Mouse (Mus musculus): ENCODE data around the gene Mocs2. TPM values are rescaled to one million over a fixed set of nuclear protein-coding genes. Genes with fewer than 3 reads are reported as not detected.

Gene Mocs2
- polyA plus RNA-seq, 1 experiment from 2014 or later = 110 TPM

- Histone ChIP-seq H3K27me3 (no peaks in the 10 kb centered on the region), H3K9me3 (no peaks in the 10 kb centered on the region), H3K36me3 (no peaks in the 10 kb centered on the region), H3K27ac (replicated peaks) (no peak overlapping the region), H3K4me1 (peaks cover 9% of the 10 kb centered on the region; the same call in 1 of the 2 replicates), H3K4me3 (no peak overlapping the region), H3K9ac (replicated peaks) (no peak overlapping the region), H3K4me2 (replicated peaks) (peak overlapping the region; percentile 14)
- ATAC-seq (replicated peaks) = peak; percentile 74
- 22% methylated on average over 15 of the region's 15 CpGs for WGBS
These were observed 37.7 kb downstream of the Mocs2 start for GRCm38 (mm10) chr13:114855573-114856268.

DNA sequence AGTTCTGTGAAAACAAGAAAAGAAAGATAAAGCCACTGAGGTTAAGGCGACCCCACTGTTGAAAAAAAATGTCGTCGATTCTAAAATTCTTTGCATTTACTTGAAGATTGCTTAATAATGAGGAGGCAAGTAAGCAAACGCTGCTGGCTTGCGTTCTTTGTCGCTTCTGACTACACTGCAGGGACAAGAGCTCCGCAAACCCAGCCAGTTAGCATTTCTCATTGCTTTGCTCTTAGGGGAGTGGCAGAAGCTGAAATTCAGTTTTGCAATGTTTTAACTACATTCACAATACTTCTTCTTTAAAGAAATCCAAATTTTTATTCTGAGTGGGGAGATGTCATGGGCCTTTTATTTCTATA is 38.2 kb downstream of the Mocs2 start:
- H3K9me3 ChIP-seq = no peaks in the 10 kb centered on the region
- no peak overlapping the region for H3K4me3 ChIP-seq
- H3K9ac ChIP-seq (replicated peaks) = no peak overlapping the region
- H3K27ac ChIP-seq (replicated peaks) = no peak overlapping the region
- 26% methylated on average over 7 of the region's 7 CpGs for WGBS
- no peaks in the 10 kb centered on the region for H3K36me3 ChIP-seq
- H3K4me1 ChIP-seq = peaks cover 9% of the 10 kb centered on the region; the same call in 1 of the 2 replicates
- ATAC-seq (replicated peaks) = no peak
- H3K27me3 ChIP-seq = no peaks in the 10 kb centered on the region
- no peak overlapping the region; the same call in 1 of the 2 replicates for H3K4me2 ChIP-seq (replicated peaks)

GRCm38 (mm10) chr13:114857525-114857924 is 39.5 kb downstream of the Mocs2 start:
- no peaks in the 10 kb centered on the region for H3K36me3 ChIP-seq
- no peak overlapping the region for H3K4me2 ChIP-seq (replicated peaks)
- ATAC-seq (replicated peaks) = no peak
- no peak overlapping the region for H3K4me3 ChIP-seq
- no peak overlapping the region for H3K27ac ChIP-seq (replicated peaks)
- no peaks in the 10 kb centered on the region for H3K27me3 ChIP-seq
- WGBS = 90% methylated on average over 4 of the region's 4 CpGs
- H3K4me1 ChIP-seq = peaks cover 9% of the 10 kb centered on the region; the same call in 1 of the 2 replicates
- H3K9ac ChIP-seq (replicated peaks) = no peak overlapping the region
- H3K9me3 ChIP-seq = no peaks in the 10 kb centered on the region

DNA sequence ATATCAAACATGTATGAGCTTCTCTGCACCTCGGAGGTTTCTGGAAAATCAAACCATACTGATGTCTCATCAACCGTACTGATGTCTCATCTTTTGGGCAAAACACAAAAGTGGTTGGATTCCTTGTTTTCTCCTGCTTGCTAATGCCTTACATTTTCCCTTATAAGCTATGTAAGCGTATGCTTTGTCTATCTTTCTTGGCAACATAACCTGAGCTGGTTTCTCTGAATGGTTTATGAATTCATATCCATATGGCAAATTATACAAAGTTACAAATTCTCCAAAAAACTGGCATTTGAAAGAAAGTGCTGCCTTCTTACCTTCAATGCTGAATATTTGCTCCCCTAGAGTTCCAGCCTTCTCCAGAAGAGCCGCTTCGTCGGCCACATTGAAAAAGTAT is 56.7 kb downstream of the Mocs2 start:
- WGBS = 90% methylated on average over 6 of the region's 6 CpGs
- ATAC-seq (replicated peaks) = no peak

GRCm38 (mm10) chr13:114876005-114876520 is 58.0 kb downstream of the Mocs2 start:
- no peak for ATAC-seq (replicated peaks)
- H3K9me3 ChIP-seq = no peaks in the 10 kb centered on the region
- H3K4me1 ChIP-seq = no peaks in the 10 kb centered on the region
- H3K4me3 ChIP-seq = no peak overlapping the region
- H3K27ac ChIP-seq (replicated peaks) = no peak overlapping the region
- H3K9ac ChIP-seq (replicated peaks) = no peak overlapping the region
- no peaks in the 10 kb centered on the region for H3K27me3 ChIP-seq
- no peak overlapping the region for H3K4me2 ChIP-seq (replicated peaks)
- H3K36me3 ChIP-seq = no peaks in the 10 kb centered on the region
- WGBS = 87% methylated on average over 2 of the region's 2 CpGs

More for the DNA sequence above, 56.7 kb downstream of the Mocs2 start:
- Histone ChIP-seq H3K27ac (replicated peaks) (no peak overlapping the region), H3K4me1 (no peaks in the 10 kb centered on the region), H3K9ac (replicated peaks) (no peak overlapping the region), H3K27me3 (no peaks in the 10 kb centered on the region), H3K4me2 (replicated peaks) (no peak overlapping the region), H3K36me3 (no peaks in the 10 kb centered on the region), H3K4me3 (no peak overlapping the region), H3K9me3 (no peaks in the 10 kb centered on the region)

GRCm38 (mm10) chr13:114878667-114879066 is 60.6 kb downstream of the Mocs2 start:
- Histone ChIP-seq H3K4me1 (no peaks in the 10 kb centered on the region), H3K27me3 (no peaks in the 10 kb centered on the region), H3K9ac (replicated peaks) (no peak overlapping the region), H3K4me3 (no peak overlapping the region), H3K4me2 (replicated peaks) (no peak overlapping the region), H3K9me3 (no peaks in the 10 kb centered on the region), H3K36me3 (no peaks in the 10 kb centered on the region), H3K27ac (replicated peaks) (no peak overlapping the region)
- WGBS = 88% methylated on average over 11 of the region's 11 CpGs
- ATAC-seq (replicated peaks) = no peak

Other genes with a start within 250 kb of the Mocs2 start
- 0.66 and 2.0 TPM in 2 replicates for gene Itga2, start 113.9 kb downstream of the Mocs2 start, polyA plus RNA-seq (2015; fragmentation: Nextera tagmentation; extraction: Ambion mirVana)

Measured in forebrain, embryonic 15.5 days (tissue).